Mouse (Mus musculus) megakaryocyte-erythroid progenitor cell, adult 5-6 weeks (primary cell): ENCODE data around the gene Mtch1. TPM values are rescaled to one million over a fixed set of nuclear protein-coding genes. Genes with fewer than 3 reads are reported as not detected.
"Not testable (repeated sequence)": the region's sequence is repeated elsewhere in the genome, so short reads cannot be mapped to it uniquely, and the experiment has no call there.

Experiments
- ATAC-seq: replicated peaks from 2 replicates; pipeline ENCODE4 v1.8.0; 2016; ENCODE audit warnings: mild to moderate bottlenecking, inconsistent platforms; ENCODE audit not compliant: severe bottlenecking, poor library complexity, low FRiP score, low TSS enrichment
- total RNA-seq, 2 experiments: library from RNA; stranded (forward) in 1 of 2; stranded (reverse) in 1 of 2; fragments of 200-1000, 215-1000 nt in 1 of 2; fragments of >200 nt in 1 of 2; fragmentation: Nextera tagmentation in 1 of 2; gene quantifications; 2 replicates each; pipeline ENCODE4 v1.2.3; 2014 to 2017

Gene Mtch1
- total RNA-seq (2014; fragmentation: Nextera tagmentation) = 86.6 and 105 TPM in 2 replicates
- 31.9 and 32.4 TPM in 2 replicates for total RNA-seq (2017)

GRCm38 (mm10) chr17:29347645-29348256 lies at the start of gene Mtch1:
Mtch1 (minus strand) TSS chr17:29347934.
- peak; percentile 99 for ATAC-seq

- peak; percentile 71 for ATAC-seq
Observed at GRCm38 (mm10) chr17:29396821-29397242, 49.1 kb upstream of the Mtch1 start.

- no peak for ATAC-seq
Observed at GRCm38 (mm10) chr17:29396056-29396799, 48.5 kb upstream of the Mtch1 start.

- no peak for ATAC-seq
Observed at GRCm38 (mm10) chr17:29395381-29395780, 47.6 kb upstream of the Mtch1 start.

- ATAC-seq = not testable (repeated sequence)
Observed at GRCm38 (mm10) chr17:29394761-29395160, 47.0 kb upstream of the Mtch1 start.

DNA sequence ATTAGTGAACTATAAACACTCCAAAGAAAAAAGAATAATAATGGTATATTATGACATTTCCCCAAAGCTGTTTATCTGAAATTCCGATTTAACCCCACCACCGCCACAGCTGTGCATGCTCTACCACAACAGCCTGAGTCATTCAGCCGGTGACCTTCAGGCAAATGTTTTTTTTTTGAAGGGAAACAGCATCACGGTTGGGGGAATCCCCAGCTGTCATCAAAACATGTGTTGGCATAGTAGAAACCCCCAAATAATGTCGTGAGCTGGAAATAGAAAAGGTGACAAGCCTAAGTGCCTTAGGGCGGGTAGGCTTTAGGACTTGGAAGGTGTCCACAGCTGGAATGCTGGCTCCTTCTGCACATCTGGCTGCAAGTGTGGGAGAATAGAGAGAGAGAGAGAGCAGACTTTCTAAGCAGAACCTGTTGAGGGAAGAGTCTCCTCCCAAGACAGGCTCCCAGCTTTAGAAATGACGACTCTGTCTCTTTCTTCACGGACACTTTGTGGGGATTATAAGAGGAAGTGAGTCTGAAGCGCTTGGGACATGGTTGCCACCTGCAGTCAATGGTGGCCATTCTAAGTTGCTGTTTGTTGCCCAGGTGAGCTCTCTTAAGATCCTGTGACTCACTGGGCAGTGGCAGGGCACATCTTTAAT lies 46.5 kb upstream of the Mtch1 start:
- no peak for ATAC-seq

DNA sequence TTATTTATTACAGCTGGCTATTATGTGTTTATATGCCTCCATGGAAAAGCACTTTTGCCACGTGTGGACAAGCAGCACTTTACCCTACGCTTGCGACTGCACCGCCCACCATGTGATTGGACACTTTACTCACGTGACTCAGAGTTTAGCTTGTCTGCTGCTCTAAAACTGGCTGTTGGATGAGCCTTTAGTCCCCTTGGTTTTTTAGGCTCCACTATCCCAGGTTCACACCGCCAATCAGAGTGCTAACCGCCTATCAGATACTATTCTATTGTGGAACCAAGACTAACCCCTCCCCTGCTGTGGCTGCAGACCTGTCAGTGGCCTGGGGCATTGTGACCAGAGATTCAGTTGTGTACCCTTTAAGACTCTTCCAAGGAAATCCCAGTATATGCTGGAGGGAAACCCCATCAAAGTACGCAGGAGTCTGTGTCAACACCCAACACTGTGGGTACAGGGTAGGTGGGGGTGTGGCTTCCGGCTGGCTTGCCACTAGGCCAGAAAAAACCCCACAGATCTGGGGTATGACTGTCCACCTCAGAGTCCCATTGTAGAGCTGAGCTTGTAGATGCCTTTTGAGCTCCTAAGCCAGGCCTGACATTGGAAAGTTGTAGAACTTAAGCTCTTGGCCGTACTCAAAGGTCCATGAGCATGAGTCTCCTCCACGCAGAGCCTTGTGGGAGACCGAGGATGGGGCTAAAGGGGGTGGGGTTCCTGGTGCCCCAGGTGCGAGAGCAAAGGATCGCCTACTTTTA lies 45.8 kb upstream of the Mtch1 start:
- ATAC-seq = 0 out of 2 replicates have a peak, but pooled peaks have one; percentile 14

DNA sequence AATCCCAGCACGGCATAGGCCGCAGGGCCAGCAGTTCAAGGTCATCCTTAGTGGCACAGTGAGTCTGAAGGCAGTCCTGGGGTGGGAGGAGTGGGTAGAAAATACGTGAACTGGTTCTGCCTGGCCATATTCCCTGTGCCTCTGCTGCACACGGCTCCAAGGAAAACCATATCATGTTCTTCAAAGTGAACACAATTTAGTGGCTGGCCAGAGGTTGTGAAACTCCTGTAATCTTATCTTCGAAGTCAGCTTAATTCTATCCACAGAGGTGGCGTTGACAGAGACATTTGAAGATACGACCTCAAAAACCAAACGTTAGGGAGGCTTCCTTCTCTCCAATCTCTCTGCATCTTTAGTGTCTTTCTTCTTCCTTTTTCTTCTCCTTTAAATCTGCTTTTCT lies 43.5 kb upstream of the Mtch1 start:
- ATAC-seq = no peak

GRCm38 (mm10) chr17:29388978-29389377 lies 41.2 kb upstream of the Mtch1 start:
- ATAC-seq = no peak

DNA sequence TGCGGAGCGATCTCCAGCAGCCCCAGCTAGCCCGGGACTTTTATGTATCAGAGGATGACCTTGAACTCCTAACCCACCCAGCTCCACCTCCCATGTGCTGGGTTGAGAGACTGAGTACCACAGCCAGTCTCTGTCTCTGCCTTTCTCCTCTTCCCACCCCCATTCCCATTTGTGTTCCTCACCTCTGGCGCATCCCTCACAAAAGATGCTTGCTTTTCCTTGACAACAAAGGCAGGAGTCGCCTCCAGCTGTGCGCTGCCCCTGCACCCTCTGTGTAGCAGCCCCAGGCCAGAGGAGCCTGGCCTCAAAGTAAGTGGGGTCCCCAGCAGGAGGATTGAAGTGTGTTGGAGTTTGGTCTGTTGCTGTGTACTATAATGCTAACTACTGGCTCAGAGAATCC lies 38.0 kb upstream of the Mtch1 start:
- ATAC-seq = no peak

- no peak for ATAC-seq
Observed at GRCm38 (mm10) chr17:29384850-29385438, 37.2 kb upstream of the Mtch1 start.

DNA sequence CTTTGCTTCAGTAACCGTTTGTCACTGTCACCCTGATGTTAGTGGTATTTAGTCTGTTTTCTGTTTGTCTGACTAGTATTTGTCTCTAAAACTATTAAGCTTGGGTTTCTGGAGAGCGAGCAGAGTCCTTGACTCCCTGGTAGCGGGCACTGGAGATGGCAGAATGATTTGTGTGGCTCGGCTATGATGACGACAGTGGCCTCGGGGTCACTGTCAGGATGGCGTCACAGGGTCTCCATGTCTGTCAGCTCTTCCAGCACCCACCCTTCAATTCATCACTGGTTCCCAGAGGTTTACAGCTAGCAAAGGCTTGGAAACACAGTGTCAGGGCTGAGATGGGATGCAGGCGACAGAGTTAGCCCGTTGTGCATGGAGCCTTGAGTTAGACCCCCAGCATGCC lies 36.2 kb upstream of the Mtch1 start:
- no peak for ATAC-seq

DNA sequence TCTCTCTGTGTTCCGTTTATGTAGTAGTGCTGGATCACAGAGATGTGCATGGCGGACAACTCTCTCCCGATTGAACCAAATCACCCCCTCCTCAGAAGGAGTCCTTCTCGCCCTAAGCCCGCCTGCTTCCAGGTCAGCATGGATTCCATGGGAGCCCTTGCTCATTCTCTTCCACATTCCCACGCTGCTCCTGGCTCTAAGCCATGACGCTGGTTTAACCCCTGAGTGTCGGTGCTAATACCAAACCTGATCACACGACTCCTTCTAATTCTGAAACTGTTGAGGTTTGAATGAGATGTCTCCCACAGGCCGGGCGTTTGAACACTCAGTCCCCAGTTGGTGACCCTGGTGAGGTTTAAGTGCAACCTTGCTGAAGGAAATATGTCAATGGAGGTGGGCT lies 34.7 kb upstream of the Mtch1 start:
- no peak for ATAC-seq

GRCm38 (mm10) chr17:29381472-29381871 lies 33.7 kb upstream of the Mtch1 start:
- ATAC-seq = peak; percentile 91

DNA sequence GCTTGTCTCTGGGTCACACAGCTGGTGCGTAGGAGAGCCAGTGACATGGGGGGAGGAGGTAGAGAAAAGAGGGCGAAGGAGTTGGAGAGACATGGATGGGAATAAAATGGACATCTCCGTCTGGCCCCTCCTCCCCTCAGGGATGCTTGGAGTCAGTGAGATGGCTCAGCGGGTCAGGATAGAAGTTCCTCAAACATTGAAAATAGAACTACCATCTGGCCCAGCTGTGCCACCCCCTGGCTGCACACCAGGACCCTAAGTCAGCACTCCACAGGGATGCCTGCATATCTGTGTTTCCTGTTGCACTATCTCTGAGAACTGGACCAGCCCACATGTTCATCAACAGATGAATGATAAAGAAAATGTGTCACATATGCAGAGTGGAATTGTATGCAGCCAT lies 32.5 kb upstream of the Mtch1 start:
- no peak for ATAC-seq

DNA sequence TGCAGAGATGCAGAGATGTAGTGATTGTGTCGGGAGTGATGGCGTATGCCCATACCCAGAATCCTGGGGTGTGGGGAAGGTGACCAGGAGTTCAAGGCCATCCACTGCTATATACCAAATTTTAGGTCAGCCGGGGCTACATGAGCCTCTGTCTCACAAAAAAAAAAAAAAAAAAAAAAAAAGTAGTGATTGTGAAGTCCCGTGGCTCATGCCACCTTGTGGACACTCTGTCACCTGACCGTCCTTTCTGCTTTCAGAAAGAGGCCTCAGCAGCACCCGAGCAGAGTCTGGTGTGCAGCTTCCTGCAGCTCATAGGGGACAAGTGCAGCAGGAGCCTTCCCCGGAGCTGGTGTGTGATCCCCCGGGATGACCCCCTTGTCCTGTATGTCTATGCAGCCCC lies 30.3 kb upstream of the Mtch1 start:
- ATAC-seq = no peak

DNA sequence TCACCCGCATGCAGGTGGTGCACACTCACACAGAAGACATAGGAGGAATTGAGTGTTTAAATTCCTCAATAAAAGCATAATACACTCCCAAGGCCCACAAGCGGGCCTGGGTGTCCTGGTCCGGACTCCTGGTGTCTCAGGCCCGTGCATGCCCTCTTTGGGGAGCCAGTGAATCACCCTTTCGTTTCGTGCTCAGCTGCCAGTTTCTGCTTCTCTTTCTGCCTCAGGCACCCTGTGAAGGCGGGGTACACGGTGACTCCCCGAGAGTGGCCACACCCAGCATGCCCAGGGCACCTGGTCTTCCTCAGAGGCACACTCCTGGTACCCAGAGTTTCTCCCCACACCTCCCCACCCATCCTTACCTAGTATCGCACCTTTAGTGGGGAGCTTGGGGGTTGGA lies 28.1 kb upstream of the Mtch1 start:
- no peak for ATAC-seq

- ATAC-seq = peak; percentile 82
Observed at GRCm38 (mm10) chr17:29370984-29371723, 23.4 kb upstream of the Mtch1 start.

- no peak for ATAC-seq
Observed at GRCm38 (mm10) chr17:29368726-29369125, 21.0 kb upstream of the Mtch1 start.
